Mouse (Mus musculus) embryo, embryonic 10.5 days (tissue): ENCODE results near the gene Plscr2.

ENCODE experiments used
- DNase-seq: peaks from one replicate; pipeline ENCODE4 v3.0.0-alpha.2; 2015; ENCODE audit warnings: low spot score

The Plscr2 gene

GRCm38 (mm10) chr9:92275486-92276207 is at the start of gene Plscr2:
Gene Plscr2, plus strand, starts transcription at chr9:92275602.
- no peak for DNase-seq

GRCm38 (mm10) chr9:92226127-92226655 is 49.2 kb upstream of the Plscr2 start:
- DNase-seq, result no peak

DNA sequence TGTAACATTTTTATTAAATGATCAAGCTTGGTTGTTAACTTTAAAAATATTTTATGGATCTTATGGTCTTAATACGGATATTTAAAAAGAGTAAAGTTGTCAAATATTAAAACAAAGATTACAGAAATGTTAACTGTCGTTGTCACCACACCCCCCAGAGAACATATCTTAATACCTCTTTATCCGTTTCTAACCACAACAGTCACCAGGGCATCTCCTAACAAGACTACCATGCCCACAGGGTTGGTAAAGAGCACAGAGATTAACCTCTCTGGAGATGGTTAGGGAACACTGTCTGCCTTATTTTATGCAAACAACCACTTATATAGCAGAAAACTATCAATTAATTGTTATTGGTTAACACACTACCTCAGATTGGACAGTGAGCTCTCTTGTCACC is 48.6 kb upstream of the Plscr2 start:
- no peak for DNase-seq

GRCm38 (mm10) chr9:92228867-92229832 is 46.3 kb upstream of the Plscr2 start:
- no peak for DNase-seq

DNA sequence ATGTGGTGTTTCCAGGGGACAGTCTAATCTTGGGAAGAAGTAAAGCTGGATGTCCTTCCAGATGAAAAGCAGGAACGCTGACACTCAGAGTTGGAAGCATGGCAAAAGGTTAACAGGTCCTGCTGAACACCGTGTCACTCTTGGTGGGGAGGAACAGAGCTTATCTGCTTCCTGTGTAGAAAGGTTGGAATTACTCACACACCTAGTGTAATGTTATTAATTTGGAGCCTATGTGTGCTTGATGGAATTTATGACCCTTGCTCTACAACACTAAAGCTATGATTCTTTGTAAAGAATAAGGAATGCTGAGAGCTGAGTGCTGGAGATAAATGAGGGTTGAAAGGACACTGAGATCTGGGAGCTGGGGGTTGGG is 45.6 kb upstream of the Plscr2 start:
- no peak for DNase-seq

GRCm38 (mm10) chr9:92234901-92235458 is 40.4 kb upstream of the Plscr2 start:
- no peak for DNase-seq

GRCm38 (mm10) chr9:92248773-92249446 is 26.5 kb upstream of the Plscr2 start:
- DNase-seq, result no peak

DNA sequence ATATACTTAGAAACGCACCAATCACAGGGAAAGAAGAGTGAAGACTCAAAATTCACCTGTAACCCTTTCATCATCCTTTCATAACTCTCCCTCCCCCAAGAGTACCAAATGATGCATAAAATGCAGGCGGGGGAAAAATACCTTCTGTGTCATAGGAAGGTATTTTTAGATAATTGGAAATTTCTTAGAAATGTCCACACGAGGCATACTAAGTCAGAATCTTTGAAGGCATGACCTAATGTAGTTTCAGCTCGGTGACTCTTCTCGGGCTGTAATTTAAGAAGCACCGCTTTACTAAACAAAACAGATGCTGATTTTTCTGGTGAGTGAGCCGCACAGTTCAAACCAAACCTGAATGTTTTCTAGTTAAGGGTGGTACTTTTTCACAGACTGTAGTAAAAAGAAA is 26.0 kb upstream of the Plscr2 start, which contains the start of gene Plscr1:
Plscr1 (plus strand) TSS at position 304 of the 406 bp plus-strand sequence.
- no peak for DNase-seq

DNA sequence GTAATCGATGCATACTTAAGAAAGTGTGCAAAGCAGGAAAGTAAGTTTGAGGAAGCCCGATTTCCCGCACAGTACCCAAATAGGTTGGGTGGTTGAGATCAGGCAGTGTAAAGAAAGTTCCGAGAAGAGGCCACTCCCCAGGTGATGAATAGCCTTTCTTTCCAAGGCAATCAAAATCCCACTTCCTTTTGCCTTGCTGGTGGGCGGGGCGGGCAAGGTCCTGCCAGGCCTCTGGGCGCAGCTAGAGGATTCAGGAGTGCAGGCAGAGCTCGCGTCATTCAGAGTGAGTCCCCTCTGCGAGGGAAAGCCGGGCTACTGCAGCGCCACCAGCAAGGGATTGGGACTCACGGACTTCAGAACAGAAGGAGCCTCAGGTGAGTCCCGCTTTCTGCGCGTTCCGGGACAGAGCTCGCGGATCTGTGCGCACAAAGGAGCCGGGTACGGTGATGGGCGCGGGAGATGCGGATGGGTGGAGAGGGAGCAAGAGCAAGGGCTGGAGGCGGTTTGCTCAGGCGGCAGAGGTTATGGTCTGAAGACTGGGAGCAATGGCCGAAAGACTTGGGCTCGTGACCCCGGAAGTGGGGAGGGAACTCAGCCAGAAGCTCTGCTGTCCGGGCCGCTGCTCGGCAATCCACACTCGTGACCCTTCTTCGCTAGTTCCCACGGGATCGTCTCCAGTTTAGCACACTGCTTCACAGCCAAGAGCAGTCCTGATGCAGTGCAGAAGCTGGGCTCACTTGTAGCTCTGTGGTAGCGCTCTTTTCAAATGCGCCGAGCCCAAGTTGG is 25.2 kb upstream of the Plscr2 start:
- peak; percentile 88 for DNase-seq

DNA sequence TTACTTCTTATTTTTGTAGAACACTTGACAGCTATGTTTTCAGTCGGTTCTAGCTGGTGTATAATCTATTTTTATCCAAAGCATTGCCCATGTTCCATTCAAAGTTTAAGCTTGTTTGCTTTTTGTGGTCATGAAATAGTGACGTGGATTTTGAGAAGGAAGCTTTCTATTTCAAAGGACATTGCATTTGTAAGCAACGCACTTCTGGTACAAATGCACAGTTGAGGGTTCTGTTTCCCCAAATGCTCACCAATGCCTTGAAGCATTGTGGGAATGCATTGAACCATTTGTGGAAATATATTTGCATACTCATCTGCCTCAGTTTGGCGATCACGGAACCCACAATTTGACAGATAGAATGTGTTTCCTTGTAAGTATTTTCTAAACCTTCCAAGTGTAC is 22.7 kb upstream of the Plscr2 start:
- DNase-seq, result no peak

- DNase-seq, result no peak
Observed at GRCm38 (mm10) chr9:92253585-92254321, 21.6 kb upstream of the Plscr2 start.

- DNase-seq, result no peak
Observed at GRCm38 (mm10) chr9:92260481-92261159, 14.8 kb upstream of the Plscr2 start.

GRCm38 (mm10) chr9:92265719-92266118 is 9.7 kb upstream of the Plscr2 start:
- no peak for DNase-seq

- no peak for DNase-seq
Observed at GRCm38 (mm10) chr9:92266558-92267171, 8.7 kb upstream of the Plscr2 start.

- no peak for DNase-seq
Observed at GRCm38 (mm10) chr9:92267732-92268131, 7.7 kb upstream of the Plscr2 start.

GRCm38 (mm10) chr9:92269829-92270404 is 5.5 kb upstream of the Plscr2 start:
- DNase-seq, result no peak

DNA sequence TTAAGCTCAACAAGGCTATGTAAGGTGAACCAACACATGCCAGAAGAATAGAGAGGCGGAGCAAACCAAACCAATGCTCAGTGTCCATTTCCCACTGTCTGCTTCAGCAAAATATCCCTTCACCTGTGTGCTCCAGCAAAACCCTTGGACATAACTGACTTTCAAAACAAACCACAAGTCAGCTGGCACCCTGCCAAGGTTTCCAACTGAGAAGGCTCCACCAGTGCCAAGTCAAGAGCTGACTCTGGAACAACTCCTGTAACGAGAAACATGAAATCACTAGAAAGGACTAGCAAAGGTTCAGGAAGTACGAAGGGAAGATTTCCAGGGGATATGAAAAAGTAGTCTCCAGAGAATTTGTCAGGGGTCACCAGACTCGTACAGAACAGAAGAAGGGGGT is 4.5 kb upstream of the Plscr2 start:
- DNase-seq, result no peak

DNA sequence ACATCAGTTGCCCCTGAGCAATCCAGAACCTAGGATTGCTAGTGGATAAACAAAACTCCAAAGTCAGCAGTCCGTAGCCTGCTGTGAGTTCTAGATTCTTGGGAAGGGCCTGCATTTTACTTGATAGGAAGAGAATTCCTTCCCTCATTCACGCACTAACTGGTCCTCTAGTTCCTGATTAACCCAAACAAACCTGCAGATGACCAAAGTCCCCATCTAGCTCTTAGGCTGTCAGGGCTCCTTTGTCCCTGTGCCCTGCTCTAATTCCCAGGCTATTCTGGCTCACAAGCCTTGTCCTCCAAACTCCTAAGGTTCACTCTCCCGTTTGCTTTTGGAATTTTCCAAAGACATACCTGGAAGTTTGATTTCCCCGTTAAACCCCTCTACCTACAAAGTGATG is 2.8 kb upstream of the Plscr2 start:
- DNase-seq, result no peak

- DNase-seq, result no peak
Observed at GRCm38 (mm10) chr9:92273271-92273670, 2.1 kb upstream of the Plscr2 start.
